Mouse (Mus musculus) ES-E14 (cell line): ENCODE data around the gene Myh3. TPM values are rescaled to one million over a fixed set of nuclear protein-coding genes. Genes with fewer than 3 reads are reported as not detected.

Experiments
- DNase-seq: peaks from one replicate; pipeline ENCODE4 v3.0.0-alpha.2; 2013; ENCODE audit warnings: low read depth, low spot score
- H3K27ac ChIP-seq: 2 replicates; pipeline ENCODE4 v1.5.1; 2012; ENCODE audit warnings: low read depth, mild to moderate bottlenecking, low read length, moderate library complexity, mixed read lengths; ENCODE audit not compliant: poor library complexity, insufficient read depth, severe bottlenecking
- H3K36me3 ChIP-seq: 2 replicates; pipeline ENCODE4 v1.6.1; 2012; ENCODE audit warnings: mild to moderate bottlenecking, low read length, moderate library complexity, mixed read lengths; ENCODE audit not compliant: control insufficient read depth, poor library complexity, insufficient read depth, severe bottlenecking
- H3K4me1 ChIP-seq, 2 experiments: fragments of 150-350 bp in 1 of 2; sonication (generic) in 1 of 2; 2 replicates each; pipeline ENCODE4 v1.6.1; 2012; ENCODE audit warnings: low read length in 2 of 2, mild to moderate bottlenecking in 1 of 2, mixed read lengths in 1 of 2; ENCODE audit not compliant: control insufficient read depth in 2 of 2, insufficient read depth in 2 of 2, poor library complexity in 1 of 2
- H3K4me3 ChIP-seq, 2 experiments: fragments of 150-350 bp in 1 of 2; sonication (generic) in 1 of 2; 2 replicates each; pipeline ENCODE4 v1.5.1; 2012; ENCODE audit warnings: low read length in 2 of 2, low read depth in 1 of 2, mild to moderate bottlenecking in 1 of 2, mixed read lengths in 1 of 2; ENCODE audit not compliant: insufficient read depth in 1 of 2, poor library complexity in 1 of 2, severe bottlenecking in 1 of 2
- H3K9ac ChIP-seq: 2 replicates; pipeline ENCODE4 v1.6.1; 2012; ENCODE audit warnings: low read depth, mild to moderate bottlenecking, low read length, mixed read lengths; ENCODE audit not compliant: poor library complexity, insufficient read depth, severe bottlenecking
- H3K9me3 ChIP-seq: fragments of 150-350 bp; sonication (generic); 2 replicates; pipeline ENCODE4 v1.6.1; 2012; ENCODE audit warnings: low read depth, mild to moderate bottlenecking, low read length; ENCODE audit not compliant: control insufficient read depth, insufficient read depth
- CHD2 ChIP-seq: IDR thresholded peaks from 2 replicates; pipeline ENCODE4 v1.6.1; 2014; ENCODE audit warnings: mild to moderate bottlenecking, low read depth, low read length, inconsistent platforms
- HCFC1 ChIP-seq: IDR thresholded peaks from 2 replicates; pipeline ENCODE4 v1.6.1; 2012; ENCODE audit warnings: low read length, inconsistent platforms, borderline replicate concordance; ENCODE audit not compliant: insufficient read depth
- MAFK ChIP-seq: IDR thresholded peaks from 2 replicates; pipeline ENCODE4 v1.6.1; 2014; ENCODE audit warnings: mild to moderate bottlenecking, low read depth, low read length, inconsistent platforms; ENCODE audit not compliant: insufficient read depth
- ZC3H11A ChIP-seq: IDR thresholded peaks from 2 replicates; pipeline ENCODE4 v1.6.1; 2012; ENCODE audit warnings: low read depth, mild to moderate bottlenecking, inconsistent platforms, low read length, borderline replicate concordance
- ZNF384 ChIP-seq: IDR thresholded peaks from 2 replicates; pipeline ENCODE4 v1.6.1; 2012; ENCODE audit warnings: low read depth, low read length, inconsistent platforms
- in situ Hi-C, 2 experiments: fragments of 600-800 bp; cut with MboI; formaldehyde crosslinking; loops; one replicate each; pipeline ENCODE4 v1.15.1; 2025; ENCODE audit warnings: low sequenced_read_pairs in 2 of 2, inconsistent platforms in 1 of 2; ENCODE audit not compliant: unreplicated experiment in 2 of 2
- total RNA-seq: library from RNA; depleted of rRNA; stranded (reverse); fragments of 300-350 nt; gene quantifications from 2 replicates; pipeline ENCODE4 v1.2.3, GENCODE M21; 2012

Myh3 gene
- total RNA-seq, 1 experiment = 1.3 TPM

- H3K4me3 ChIP-seq = peak overlapping the region; percentile 99 to 100
- DNase-seq = no peak
- in situ Hi-C loops = no loop called here
- TF ChIP-seq ZNF384 (peak; percentile 22; the same call in 1 of the 2 replicates), ZC3H11A (no peak)
- peaks cover 15% of the 10 kb centered on the region for H3K36me3 ChIP-seq
- peak overlapping the region; percentile 98 for H3K9ac ChIP-seq
- H3K9me3 ChIP-seq = no peaks in the 10 kb centered on the region
- peaks cover 5 to 7% of the 10 kb centered on the region in 2 experiments; a peak in 3 of 4 replicates for H3K4me1 ChIP-seq
- H3K27ac ChIP-seq = peak overlapping the region; percentile 55; the same call in 1 of the 2 replicates
Measured at GRCm38 (mm10) chr11:67051676-67052320, 26.3 kb upstream of the Myh3 start.

GRCm38 (mm10) chr11:67052321-67052952 is 25.7 kb upstream of the Myh3 start, which contains the start of the genes Adprm and Sco1:
Gene Adprm, minus strand, starts transcription at chr11:67052594.
Gene Sco1, plus strand, starts transcription at chr11:67052670.
- DNase-seq = peak; percentile 88
- TF ChIP-seq MAFK (no peak), HCFC1 (peak; percentile 68; the same call in 1 of the 2 replicates)
- in situ Hi-C loops = no loop called here
- Histone ChIP-seq H3K36me3 (peaks cover 16% of the 10 kb centered on the region), H3K9me3 (no peaks in the 10 kb centered on the region), H3K27ac (peak within 1 kb of the TSS; percentile 55), H3K9ac (peak within 1 kb of the TSS; percentile 98), H3K4me1 (peaks cover 5 to 7% of the 10 kb centered on the region in 2 experiments), H3K4me3 (peak within 1 kb of the TSS; percentile 99 to 100)

GRCm38 (mm10) chr11:67054754-67055365 is 23.2 kb upstream of the Myh3 start:
- Histone ChIP-seq H3K9ac (peak overlapping the region; percentile 31; the same call in 1 of the 2 replicates), H3K4me3 (no peak overlapping the region), H3K9me3 (no peaks in the 10 kb centered on the region), H3K4me1 (peaks cover 2 to 5% of the 10 kb centered on the region in 2 experiments; a peak in 3 of 4 replicates), H3K27ac (no peak overlapping the region), H3K36me3 (peaks cover 31% of the 10 kb centered on the region)
- in situ Hi-C loops = no loop called here
- TF ChIP-seq CHD2 (no peak), ZC3H11A (no peak), ZNF384 (no peak), MAFK (no peak), HCFC1 (no peak)
- DNase-seq = no peak

GRCm38 (mm10) chr11:67061311-67061710 is 16.8 kb upstream of the Myh3 start:
- no peak overlapping the region for H3K9ac ChIP-seq
- DNase-seq = no peak
- in situ Hi-C loops = no loop called here
- H3K27ac ChIP-seq = no peak overlapping the region
- H3K36me3 ChIP-seq = peaks cover 38% of the 10 kb centered on the region
- peaks cover 0 to 2% of the 10 kb centered on the region in 2 experiments; a peak in 1 of 4 replicates for H3K4me1 ChIP-seq
- H3K4me3 ChIP-seq = no peak overlapping the region
- H3K9me3 ChIP-seq = no peaks in the 10 kb centered on the region
- TF ChIP-seq HCFC1 (no peak), MAFK (no peak), CHD2 (no peak), ZNF384 (no peak), ZC3H11A (no peak)
